Mouse (Mus musculus): ENCODE results near the gene Med21.

DNA sequence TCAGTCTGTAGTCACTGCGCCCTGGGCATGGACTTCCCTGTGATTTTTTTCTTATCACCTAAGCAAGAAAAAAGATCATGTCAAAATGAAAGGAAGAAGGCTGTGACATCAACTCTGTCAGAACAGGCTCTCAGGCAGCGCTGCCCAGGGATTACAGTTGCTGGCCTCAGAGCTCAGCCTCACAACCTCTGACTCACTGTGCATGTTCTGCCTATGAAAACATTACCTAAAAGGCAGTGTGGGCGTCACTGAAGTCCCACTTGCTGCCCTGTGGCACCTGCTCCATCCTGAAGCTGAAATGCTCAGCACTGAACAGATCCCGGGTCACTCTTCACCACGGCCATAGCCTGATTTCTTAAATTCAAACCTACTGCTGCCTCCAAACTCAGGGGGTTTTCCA lies 29.6 kb upstream of the Med21 start:
- TF ChIP-seq CTCF (IDR thresholded peaks at IDR 0.05; ENCODE audit: low read depth) (no peak), EP300 (optimal IDR thresholded peaks at IDR 0.05) (no peak)
